Mouse (Mus musculus) kidney, adult 8-10 months (tissue): Measurements from ENCODE around the gene Cers6.

ENCODE experiments used
- DNase-seq, 2 experiments: peaks; one replicate each; pipeline ENCODE4 v3.0.0; 2022

The Cers6 gene

DNA sequence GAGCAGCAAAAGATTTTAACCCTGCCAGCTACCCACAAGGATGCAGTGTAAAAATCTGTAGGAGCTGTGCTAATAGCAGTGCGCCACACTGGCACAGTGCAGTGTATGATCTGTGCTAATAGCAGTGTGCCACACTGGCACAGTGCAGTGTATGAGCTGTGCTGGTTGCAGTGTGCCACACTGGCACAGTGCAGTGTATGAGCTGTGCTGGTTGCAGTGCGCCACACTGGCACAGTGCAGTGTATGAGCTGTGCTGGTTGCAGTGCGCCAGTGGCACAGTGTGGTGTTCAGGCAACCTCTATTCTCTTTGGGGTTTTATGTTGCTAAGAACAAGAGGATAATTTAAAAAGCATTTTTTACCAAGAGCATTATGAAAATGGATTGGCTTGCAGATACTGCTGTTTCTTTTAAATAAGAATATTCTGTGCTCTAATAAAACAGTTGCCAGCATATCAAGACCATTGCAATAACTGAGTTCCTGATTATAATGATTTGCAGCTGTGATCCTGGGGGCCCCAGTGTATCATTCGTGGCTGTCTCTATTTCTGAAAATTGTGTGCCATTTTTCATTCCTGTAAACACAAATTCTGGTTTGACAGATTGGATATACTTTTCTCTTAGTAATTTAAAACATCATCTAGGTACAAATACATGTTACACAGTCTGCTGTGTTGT is 159.5 kb downstream of the Cers6 start:
- no peak for DNase-seq

- DNase-seq: no peak
Observed at GRCm38 (mm10) chr2:69021516-69021915, 160.3 kb downstream of the Cers6 start.

DNA sequence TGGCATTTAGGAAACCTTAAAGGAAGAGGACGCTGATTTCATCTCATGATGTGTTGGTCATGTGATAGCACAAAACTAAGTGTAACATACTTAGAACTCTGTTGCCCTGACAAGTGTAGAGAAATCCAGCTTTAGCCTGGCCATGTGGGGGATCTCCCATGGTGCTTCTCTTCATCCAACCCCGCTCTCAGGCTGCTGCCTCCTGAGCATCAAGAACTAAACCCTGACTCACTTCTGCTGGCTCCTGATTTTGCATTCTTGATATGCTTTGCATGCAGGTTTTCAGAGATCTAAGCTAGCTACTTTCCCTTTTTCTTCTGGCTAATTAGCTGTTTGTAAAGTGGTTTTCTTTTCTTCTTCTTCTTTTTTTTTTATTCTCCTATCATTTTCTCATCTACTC is 163.6 kb downstream of the Cers6 start:
- DNase-seq: no peak

GRCm38 (mm10) chr2:69032562-69032961 is 171.3 kb downstream of the Cers6 start:
- DNase-seq: no peak

- DNase-seq: no peak
Observed at GRCm38 (mm10) chr2:69035457-69035856, 174.2 kb downstream of the Cers6 start.

GRCm38 (mm10) chr2:69037362-69037761 is 176.1 kb downstream of the Cers6 start:
- no peak for DNase-seq

DNA sequence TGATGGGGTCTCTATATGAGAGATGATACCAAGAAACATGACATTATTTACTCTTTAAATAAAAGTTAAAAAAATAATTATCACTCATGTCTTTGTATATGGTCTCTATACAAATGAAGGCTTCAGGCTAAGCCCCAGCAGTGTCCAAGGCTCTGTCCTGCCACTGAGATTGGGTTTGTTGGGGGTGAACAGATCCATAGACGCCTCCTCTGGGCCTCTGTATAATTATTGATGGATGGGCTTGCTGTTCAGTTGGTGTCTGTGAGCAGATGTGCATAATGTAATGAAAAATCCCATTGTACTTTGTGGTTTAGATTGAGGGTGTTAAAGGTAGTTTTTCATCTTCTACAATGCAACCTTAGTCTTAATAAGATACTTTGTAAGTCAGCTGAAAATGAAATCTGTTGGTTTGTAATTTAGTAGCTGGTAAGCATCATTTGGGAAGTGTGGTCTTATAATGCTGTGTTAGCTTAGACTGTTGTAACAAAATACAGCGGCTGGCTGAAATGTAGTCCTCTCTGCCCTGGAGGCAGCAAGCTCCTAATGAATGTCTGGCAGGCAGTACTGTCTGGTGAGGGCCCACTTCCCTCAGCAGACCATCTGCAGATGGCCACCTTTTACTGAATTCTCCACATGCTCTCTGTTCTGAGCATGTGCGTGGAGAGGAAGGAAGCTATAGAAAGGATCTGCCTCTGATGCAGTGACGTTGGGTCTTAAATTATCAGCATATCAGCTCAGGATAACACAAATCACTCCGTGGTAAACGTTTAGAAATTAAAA is 181.3 kb downstream of the Cers6 start:
- DNase-seq: no peak

GRCm38 (mm10) chr2:69043431-69044118 is 182.3 kb downstream of the Cers6 start:
- DNase-seq: peak; percentile 47 to 53

- DNase-seq: no peak
Observed at GRCm38 (mm10) chr2:69045926-69046325, 184.7 kb downstream of the Cers6 start.

DNA sequence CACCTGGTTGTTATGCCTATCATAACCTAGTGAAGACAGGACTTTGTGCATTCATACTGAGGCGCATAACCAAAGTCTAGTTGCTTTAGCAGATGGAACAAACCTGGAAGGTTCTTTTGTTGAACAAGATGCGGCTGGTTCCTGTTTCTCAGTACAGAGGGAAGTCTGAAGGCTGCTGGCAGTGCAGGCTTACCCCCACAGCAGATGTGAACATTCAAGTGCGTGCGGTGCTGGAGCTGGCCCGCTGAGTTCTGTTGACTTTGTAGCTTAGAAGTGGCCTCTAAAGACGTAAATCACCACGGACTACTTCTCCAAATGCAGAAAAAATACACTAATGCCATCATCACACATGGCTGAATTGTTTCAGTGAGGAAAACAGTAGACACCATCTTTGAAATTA is 186.1 kb downstream of the Cers6 start:
- no peak for DNase-seq

GRCm38 (mm10) chr2:69047805-69048204 is 186.6 kb downstream of the Cers6 start:
- no peak for DNase-seq

DNA sequence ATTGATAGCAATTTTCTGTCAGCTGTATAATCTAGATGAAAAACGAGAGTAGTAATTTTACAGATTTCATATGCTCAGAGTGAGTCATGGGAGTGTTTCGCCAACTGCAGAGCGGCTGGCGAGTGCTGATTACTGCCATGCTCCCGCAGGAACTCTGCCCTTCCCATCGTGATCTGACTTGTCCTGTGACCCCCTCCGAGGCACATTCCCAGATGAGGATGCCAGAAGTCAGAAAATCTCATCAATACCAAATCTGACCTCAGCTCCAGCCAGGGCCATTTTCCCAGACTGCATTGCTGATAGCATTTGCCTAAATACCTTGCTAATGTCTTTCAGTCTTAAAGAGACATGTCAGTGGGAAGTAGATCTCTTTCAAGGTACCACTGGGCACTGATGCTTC is 187.9 kb downstream of the Cers6 start:
- DNase-seq: no peak

GRCm38 (mm10) chr2:69050189-69050588 is 188.9 kb downstream of the Cers6 start:
- DNase-seq: no peak

DNA sequence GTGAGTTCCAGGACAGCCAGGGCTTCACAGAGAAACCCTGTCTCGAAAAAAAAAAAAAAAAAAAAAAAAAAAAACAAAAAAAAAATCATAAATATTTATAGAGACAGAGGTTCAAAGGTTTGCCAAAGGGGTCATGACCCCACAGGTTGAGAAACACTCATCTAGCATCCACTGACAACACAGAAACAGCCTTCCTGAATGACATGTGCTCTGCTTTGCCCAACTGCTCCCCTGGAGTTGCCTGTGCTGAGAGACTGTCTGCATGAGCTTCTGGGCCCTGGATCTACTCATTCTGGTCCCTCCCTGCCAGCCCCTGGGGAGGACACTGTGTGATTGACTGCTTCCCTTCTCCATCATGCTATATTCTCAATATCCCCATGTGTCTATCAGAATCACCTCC is 190.4 kb downstream of the Cers6 start:
- no peak for DNase-seq

- DNase-seq: peak; percentile 24 to 40
Observed at GRCm38 (mm10) chr2:69053210-69053858, 192.1 kb downstream of the Cers6 start.

DNA sequence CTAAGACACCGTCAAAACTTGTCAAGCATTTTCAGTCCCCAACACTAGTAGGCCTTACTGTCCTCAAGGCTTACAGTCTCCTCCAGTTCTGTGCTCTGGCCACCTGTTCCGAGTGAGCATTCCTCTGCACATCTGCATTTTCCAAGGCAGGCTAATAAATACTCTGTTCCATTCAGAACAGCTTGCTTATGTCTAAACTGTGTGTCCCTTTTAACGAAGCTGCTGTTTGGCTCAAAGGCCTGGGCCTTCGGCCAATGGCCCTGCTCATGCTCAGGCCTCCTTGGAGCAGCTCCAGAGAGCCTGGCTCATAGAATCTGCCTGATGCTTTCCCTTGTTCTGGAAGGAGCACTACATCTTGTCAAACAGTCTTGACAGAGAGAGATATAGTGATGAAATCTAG is 193.0 kb downstream of the Cers6 start:
- peak; percentile 78 to 81 for DNase-seq

DNA sequence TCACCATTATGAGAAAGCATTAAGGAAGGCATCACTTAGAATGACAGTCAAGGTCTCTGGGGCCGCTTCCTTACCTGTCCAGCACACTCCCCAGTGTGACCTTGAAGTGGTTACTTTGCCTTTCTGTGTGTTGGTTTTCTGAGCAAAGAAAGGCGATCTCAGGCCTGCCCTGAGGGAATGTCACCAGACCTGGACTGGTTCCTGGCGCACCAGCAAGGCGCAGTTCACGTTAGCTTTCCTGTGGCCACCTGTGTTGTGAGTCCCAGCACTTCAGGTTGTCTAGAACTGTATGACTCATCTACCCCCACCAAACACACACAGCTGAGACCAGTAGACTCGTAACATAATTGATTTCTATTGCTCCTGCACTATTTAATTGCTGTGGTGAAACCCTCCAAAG is 193.9 kb downstream of the Cers6 start:
- no peak for DNase-seq

DNA sequence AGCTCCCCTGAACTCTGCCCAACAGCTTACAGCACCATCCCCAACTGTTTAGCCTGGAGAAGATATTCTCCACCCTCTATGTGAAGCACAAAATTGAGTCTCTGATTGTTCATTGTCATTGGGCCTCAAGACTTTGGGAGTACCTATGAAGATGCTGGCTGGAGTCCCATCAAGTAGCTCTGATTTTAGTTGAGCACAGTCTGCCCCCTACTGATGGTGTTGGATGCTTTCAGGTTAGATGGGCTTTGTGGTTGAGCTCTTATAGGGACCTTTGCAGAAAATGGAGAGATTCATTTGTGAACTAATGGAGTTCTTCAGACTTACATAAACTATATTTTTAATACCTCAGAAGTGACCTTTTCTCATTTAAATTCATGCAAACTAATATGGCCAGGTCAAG is 200.1 kb downstream of the Cers6 start:
- DNase-seq: peak in 1 of 2 experiments; percentile 26

DNA sequence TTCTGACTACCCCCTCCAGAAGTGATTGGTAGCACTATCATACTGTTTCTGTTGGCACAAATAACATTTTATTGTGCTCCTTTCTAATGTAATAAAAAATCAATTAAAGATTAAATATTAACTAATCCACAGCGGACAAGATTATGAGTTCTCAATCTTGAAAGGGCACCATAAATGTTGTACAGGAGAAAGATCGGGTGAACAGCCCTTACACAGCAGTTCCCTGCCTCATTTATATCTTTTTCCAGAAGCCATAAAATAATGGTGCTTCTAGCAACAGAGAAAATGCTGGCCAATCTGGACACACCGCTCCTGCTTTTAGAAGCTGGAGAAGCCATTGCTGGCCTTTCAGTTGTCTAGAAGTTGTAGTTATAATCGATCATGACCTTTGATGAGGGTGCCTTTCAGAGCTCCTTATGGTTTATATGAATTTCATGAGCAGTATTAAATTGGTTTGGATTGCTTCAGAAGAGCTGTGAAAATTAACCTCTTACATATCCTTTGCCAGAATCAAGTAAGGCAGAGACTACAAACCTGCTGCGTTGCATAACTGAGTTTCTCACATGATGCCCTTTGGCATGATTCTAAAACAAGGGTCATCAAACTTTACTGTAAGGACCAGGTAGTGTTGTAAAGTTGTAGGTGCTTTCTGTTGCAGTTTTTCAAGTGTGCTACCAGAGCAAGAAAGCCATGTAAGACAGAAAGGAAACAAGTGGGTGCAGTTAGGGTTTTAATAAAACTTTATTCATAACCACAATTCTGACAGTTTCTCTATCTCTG is 200.9 kb downstream of the Cers6 start:
- DNase-seq: peak; percentile 48 to 51

DNA sequence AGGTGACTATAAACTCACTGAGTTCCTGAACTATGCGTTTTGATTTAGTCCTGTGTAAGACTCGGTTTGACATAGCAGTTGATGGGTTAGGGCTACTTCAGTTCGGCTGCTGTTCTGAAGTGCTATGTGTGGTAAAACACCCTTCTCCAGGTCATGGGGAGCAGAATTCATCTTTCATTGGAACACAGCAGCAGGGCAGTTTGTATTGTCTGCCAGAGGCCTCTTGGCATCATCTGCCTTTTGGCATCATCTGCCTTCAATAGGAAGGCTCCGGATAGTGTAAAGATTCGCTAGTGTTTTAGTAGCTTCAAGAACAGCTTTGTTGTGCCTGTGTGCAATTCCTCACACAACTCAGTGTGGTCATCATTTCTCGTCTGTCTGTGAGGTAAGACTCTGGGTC is 203.5 kb downstream of the Cers6 start:
- no peak for DNase-seq

GRCm38 (mm10) chr2:69071440-69072235 is 210.4 kb downstream of the Cers6 start:
- DNase-seq: no peak

DNA sequence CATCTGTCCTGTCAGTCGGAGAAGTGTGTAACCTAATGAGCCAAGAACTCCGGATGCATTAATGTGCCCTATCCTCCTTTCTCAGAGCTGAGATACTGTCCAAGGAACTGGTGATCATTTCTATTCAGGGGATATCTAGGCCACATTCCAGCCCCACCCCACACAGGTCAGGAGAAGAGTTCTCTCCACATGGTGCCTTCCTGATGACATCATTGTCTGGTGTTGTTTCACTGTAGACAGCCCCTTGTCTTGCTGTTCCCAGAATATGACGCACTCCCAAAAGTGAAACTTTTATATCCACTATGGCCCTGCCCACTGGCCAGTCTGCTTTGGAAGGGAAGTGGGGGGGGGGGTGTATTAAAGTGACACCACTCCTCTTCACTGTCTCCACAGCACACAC is 215.9 kb downstream of the Cers6 start:
- no peak for DNase-seq
